Mouse (Mus musculus) small intestine, adult 2 months (tissue): ENCODE measurements around the gene Serping1.

Experiments used
- CTCF ChIP-seq: fragments of 200-500 bp; IDR thresholded peaks from 2 replicates; pipeline ENCODE4 v1.5.1; 2012; ENCODE audit warnings: low read depth, mild to moderate bottlenecking, control low read depth, inconsistent platforms, low read length, moderate library complexity, mixed read lengths; ENCODE audit not compliant: insufficient replicate concordance, insufficient read length; ENCODE audit errors: extremely low read depth
- POLR2A ChIP-seq: fragments of 200-500 bp; IDR thresholded peaks from 2 replicates; pipeline ENCODE4 v1.6.1; 2012; ENCODE audit warnings: low read depth, mild to moderate bottlenecking, control low read depth, inconsistent platforms, low read length, moderate library complexity

DNA sequence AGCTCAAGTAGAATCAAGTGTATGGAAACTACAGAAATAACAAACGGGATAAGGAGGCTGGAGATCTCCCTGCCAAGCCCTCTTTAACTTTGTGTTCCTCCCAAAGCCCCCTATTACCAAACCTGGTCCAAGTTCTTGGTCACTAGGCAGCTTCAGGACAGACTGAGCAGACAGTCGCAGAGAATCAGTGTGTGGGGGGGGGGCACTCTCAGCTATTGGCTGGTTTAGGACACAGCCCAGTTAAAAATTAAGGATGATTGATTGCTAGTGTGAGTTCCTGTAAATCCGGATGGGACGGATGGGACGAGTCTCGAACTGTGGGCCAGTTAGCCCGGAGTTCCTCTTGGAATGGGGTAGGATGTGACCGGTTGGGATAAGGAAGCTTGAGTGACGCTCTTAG is at the start of gene Serping1:
- TF ChIP-seq POLR2A: no peak
- no peak for TF ChIP-seq CTCF
